Mouse (Mus musculus) cerebellum, adult 2 months (tissue): Measurements from ENCODE around the gene Plppr1.

ENCODE experiments used
- CTCF ChIP-seq: fragments of 200-500 bp; IDR thresholded peaks from 2 replicates; pipeline ENCODE4 v1.5.1; 2011; ENCODE audit warnings: low read depth, mild to moderate bottlenecking, control low read depth, low read length, moderate library complexity, borderline replicate concordance; ENCODE audit not compliant: insufficient read depth
- POLR2A ChIP-seq: fragments of 200-500 bp; IDR thresholded peaks from 2 replicates; pipeline ENCODE4 v1.6.1; 2011; ENCODE audit warnings: low read length, control low read depth, borderline replicate concordance; ENCODE audit not compliant: insufficient read depth

DNA sequence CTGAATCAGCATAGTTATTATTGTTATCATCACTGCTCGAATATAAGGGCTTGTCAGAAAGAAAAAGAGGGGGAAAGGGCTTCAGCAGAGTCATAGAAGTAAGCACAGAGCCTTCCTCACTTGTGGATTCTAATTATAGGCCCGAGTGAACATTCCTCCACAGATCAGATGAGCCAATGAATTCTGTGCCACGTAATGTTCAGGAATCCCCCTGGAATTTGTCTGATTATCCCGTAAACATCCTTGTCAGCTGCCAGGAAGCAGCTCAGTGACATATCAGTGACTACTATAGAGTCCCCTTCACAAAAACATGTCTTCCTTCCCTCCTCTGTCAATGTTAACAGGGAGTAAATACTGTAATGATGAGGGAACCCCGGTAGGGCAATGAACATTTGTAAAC, 50.9 kb downstream of the Plppr1 start:
- TF ChIP-seq POLR2A (no peak), CTCF (no peak)
